Mouse (Mus musculus) monocyte, adult 59 days (primary cell): ENCODE results near the gene Spin2c. TPM values are rescaled to one million over a fixed set of nuclear protein-coding genes. Genes with fewer than 3 reads are reported as not detected.

ENCODE experiments used
- total RNA-seq, 2 experiments: library from RNA; stranded (reverse); gene quantifications; one replicate each; pipeline ENCODE4 v1.2.4; 2023

The Spin2c gene
- not detected for total RNA-seq

GRCm38 (mm10) chrX:153831951-153832561 is at the start of gene Spin2c:
TSS of gene Spin2c (plus strand) at chrX:153832225.

Other genes starting within 250 kb of the Spin2c start
- 10 to 100 TPM; 14.0 to 16.0 TPM for gene Kctd12b, start 135.8 kb upstream of the Spin2c start, total RNA-seq
- gene Nbdy, start 108.6 kb upstream of the Spin2c start, total RNA-seq = 10 to 100 TPM; 29.4 to 29.8 TPM
- not detected for gene Samt1, start 180.4 kb downstream of the Spin2c start, total RNA-seq
- not detected for gene 4921511M17Rik, start 201.6 kb downstream of the Spin2c start, total RNA-seq
- not detected for gene Gm10057, start 222.8 kb downstream of the Spin2c start, total RNA-seq